In the genomic region with DNA sequence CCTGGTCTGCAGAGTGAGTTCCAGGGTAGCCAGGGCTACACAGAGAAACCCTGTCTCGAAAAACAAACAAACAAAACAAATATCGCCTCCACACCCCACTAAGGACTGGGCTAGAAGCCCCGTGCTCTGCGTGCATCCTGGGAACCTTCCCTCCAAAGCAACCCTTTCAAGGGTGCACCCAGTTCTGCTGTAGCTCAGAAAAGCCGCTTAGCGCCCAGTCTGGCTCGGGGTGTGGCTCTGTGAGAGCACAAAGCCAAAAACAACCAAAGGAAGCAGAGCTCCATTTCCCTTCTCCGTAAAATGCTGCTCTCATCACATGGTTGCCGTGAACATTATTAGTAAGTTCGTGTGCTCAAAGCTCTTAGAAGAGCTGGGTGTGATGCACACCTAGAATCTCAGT, we compare ENCODE assay signal across 7 mouse cellular contexts. TPM values are rescaled to one million over a fixed set of nuclear protein-coding genes. Genes with fewer than 3 reads are reported as not detected.
DNase-seq lines count a peak whose midpoint lies in the region; ATAC-seq and TF ChIP-seq lines count a peak whose summit lies in the region.

No protein-coding gene starts in this region.

- peak; percentile 46 for DNase-seq in ES-CJ7 (ENCODE audit: low read depth, low spot score)
- peak; percentile 31 for DNase-seq in hindbrain, embryonic 11.5 days (ENCODE audit: low spot score)
- peak; percentile 22 for DNase-seq in lung, embryonic 14.5 days
- no peak for DNase-seq in natural killer cell, adult 2 months (ENCODE audit: low spot score in 2 of 2)
- no peak for DNase-seq in gastrocnemius, postnatal 36 days

- WGBS in hindbrain, embryonic 11.5 days: 13% methylated on average over 10 of the region's 10 CpGs
- 12% methylated on average over 10 of the region's 10 CpGs for WGBS in lung, embryonic 14.5 days
- WGBS in stomach, embryonic 14.5 days: 12% methylated on average over 10 of the region's 10 CpGs

- peak overlapping the region; percentile 56; the same call in 1 of the 2 replicates for H3K9ac ChIP-seq in hindbrain, embryonic 11.5 days (ENCODE audit: low read depth, low read length)
- H3K9ac ChIP-seq in lung, embryonic 14.5 days: peak overlapping the region; percentile 58
- 0 out of 2 replicates have a peak overlapping the region, but pooled peaks have one; percentile 25 for H3K9ac ChIP-seq in stomach, embryonic 14.5 days (replicated peaks; ENCODE audit: low read depth, low read length)

- ATAC-seq in hindbrain, embryonic 11.5 days (ENCODE audit: low FRiP score): peak; percentile 25; the same call in 1 of the 2 replicates
- ATAC-seq in lung, embryonic 14.5 days (ENCODE audit: insufficient read depth): peak; percentile 18
- no peak for ATAC-seq in stomach, embryonic 14.5 days (ENCODE audit: insufficient number of reproducible peaks, insufficient read depth, low FRiP score, low read depth)

- no peaks in the 10 kb centered on the region for H3K9me3 ChIP-seq in hindbrain, embryonic 11.5 days (ENCODE audit: control insufficient read depth, low read length)
- no peaks in the 10 kb centered on the region for H3K9me3 ChIP-seq in lung, embryonic 14.5 days (ENCODE audit: low read depth, low read length)
- H3K9me3 ChIP-seq in stomach, embryonic 14.5 days (ENCODE audit: control insufficient read depth, low read depth, low read length): no peaks in the 10 kb centered on the region

- peak overlapping the region; percentile 77 for H3K4me2 ChIP-seq in hindbrain, embryonic 11.5 days (replicated peaks; ENCODE audit: low read depth, low read length)
- H3K4me2 ChIP-seq in lung, embryonic 14.5 days: peak overlapping the region; percentile 92
- peak overlapping the region; percentile 96 for H3K4me2 ChIP-seq in stomach, embryonic 14.5 days (replicated peaks; ENCODE audit: low read depth, low read length)

- no peaks in the 10 kb centered on the region for H3K4me1 ChIP-seq in cortical plate, adult 2 months (ENCODE audit: control insufficient read depth, insufficient read depth, low read length)
- peaks cover 4% of the 10 kb centered on the region; the same call in 1 of the 2 replicates for H3K4me1 ChIP-seq in hindbrain, embryonic 11.5 days (replicated peaks; ENCODE audit: control insufficient read depth, insufficient read depth, low read length)
- no peaks in the 10 kb centered on the region for H3K4me1 ChIP-seq in lung, embryonic 14.5 days (ENCODE audit: insufficient read depth)
- 0 out of 2 replicates have a peak, but pooled peaks cover 3% of the 10 kb centered on the region for H3K4me1 ChIP-seq in stomach, embryonic 14.5 days (ENCODE audit: control insufficient read depth, insufficient read depth, low read length)

- H3K27ac ChIP-seq in cortical plate, adult 2 months (ENCODE audit: insufficient read depth, low read length): no peak overlapping the region
- no peak overlapping the region for H3K27ac ChIP-seq in hindbrain, embryonic 11.5 days (ENCODE audit: low read depth, low read length)
- no peak overlapping the region for H3K27ac ChIP-seq in lung, embryonic 14.5 days (ENCODE audit: low read depth)
- H3K27ac ChIP-seq in stomach, embryonic 14.5 days (ENCODE audit: low read length): no peak overlapping the region

- no peaks in the 10 kb centered on the region for H3K36me3 ChIP-seq in hindbrain, embryonic 11.5 days (ENCODE audit: control insufficient read depth, insufficient read depth, low read length)
- no peaks in the 10 kb centered on the region for H3K36me3 ChIP-seq in lung, embryonic 14.5 days (ENCODE audit: insufficient read depth)
- no peaks in the 10 kb centered on the region for H3K36me3 ChIP-seq in stomach, embryonic 14.5 days (ENCODE audit: control insufficient read depth, insufficient read depth, low read length)

- H3K4me3 ChIP-seq in cortical plate, adult 2 months (ENCODE audit: insufficient read depth, low read length): peak overlapping the region; percentile 49; the same call in 1 of the 2 replicates
- H3K4me3 ChIP-seq in hindbrain, embryonic 11.5 days (ENCODE audit: low read depth, low read length): peak overlapping the region; percentile 49
- H3K4me3 ChIP-seq in lung, embryonic 14.5 days (ENCODE audit: low read depth, low read length): peak overlapping the region; percentile 53
- peak overlapping the region; percentile 50 for H3K4me3 ChIP-seq in stomach, embryonic 14.5 days (ENCODE audit: low read depth, low read length)

- H3K27me3 ChIP-seq in hindbrain, embryonic 11.5 days (ENCODE audit: control insufficient read depth, insufficient read depth, low read length): peaks cover 7% of the 10 kb centered on the region; the same call in 1 of the 2 replicates
- H3K27me3 ChIP-seq in lung, embryonic 14.5 days (ENCODE audit: insufficient read depth, low read length): no peaks in the 10 kb centered on the region
- H3K27me3 ChIP-seq in stomach, embryonic 14.5 days (ENCODE audit: control insufficient read depth, insufficient read depth, low read length): no peaks in the 10 kb centered on the region

- intact Hi-C loops in gastrocnemius, postnatal 36 days (cut with DNase I): no loop called here

- TF ChIP-seq CTCF in cortical plate, adult 2 months (IDR thresholded peaks at IDR 0.05; ENCODE audit: extremely low read depth, insufficient read depth, low read length): no peak
- TF ChIP-seq CTCF in lung, embryonic 14.5 days (IDR thresholded peaks at IDR 0.05; ENCODE audit: low read depth): no peak

- no peak for TF ChIP-seq POLR2A in cortical plate, adult 2 months (IDR thresholded peaks at IDR 0.05; ENCODE audit: extremely low read depth, insufficient read depth, low read length)

RNA-seq across cellular contexts. Expression of a gene that starts 0.5 kb away (rescaled TPM):
- 0.40 and 0.61 TPM in 2 replicates for polyA plus RNA-seq in cortical plate, adult 2 months (2012; rRNA removed)
- polyA plus RNA-seq in hindbrain, embryonic 11.5 days (2014; fragmentation: Nextera tagmentation; extraction: Ambion mirVana): 0.86 and 1.7 TPM in 2 replicates
- polyA plus RNA-seq in lung, embryonic 14.5 days (2014; fragmentation: Nextera tagmentation; extraction: Ambion mirVana): 2.2 and 2.7 TPM in 2 replicates
- polyA plus RNA-seq in stomach, embryonic 14.5 days (2014; fragmentation: Nextera tagmentation; extraction: Ambion mirVana): 0.73 and 1.1 TPM in 2 replicates
- 1 to 10 TPM in 1 of 2 experiments, under 1 TPM in 1; 0.62 to 1.5 TPM for total RNA-seq in gastrocnemius, postnatal 36 days (2021)

RNA-seq across cellular contexts. Expression of a gene that starts 11.9 kb away (rescaled TPM):
- 197 and 210 TPM in 2 replicates for polyA plus RNA-seq in cortical plate, adult 2 months (2012; rRNA removed)
- polyA plus RNA-seq in hindbrain, embryonic 11.5 days (2014; fragmentation: Nextera tagmentation; extraction: Ambion mirVana): 64.7 and 70.6 TPM in 2 replicates
- 85.8 and 92.8 TPM in 2 replicates for polyA plus RNA-seq in lung, embryonic 14.5 days (2014; fragmentation: Nextera tagmentation; extraction: Ambion mirVana)
- 81.9 and 88.1 TPM in 2 replicates for polyA plus RNA-seq in stomach, embryonic 14.5 days (2014; fragmentation: Nextera tagmentation; extraction: Ambion mirVana)
- 10 to 100 TPM; 24.4 to 31.6 TPM for total RNA-seq in gastrocnemius, postnatal 36 days (2021)

RNA-seq across cellular contexts. Expression of a gene that starts 32.1 kb away (rescaled TPM):
- 72.3 and 81.3 TPM in 2 replicates for polyA plus RNA-seq in cortical plate, adult 2 months (2012; rRNA removed)
- 8.2 and 8.5 TPM in 2 replicates for polyA plus RNA-seq in hindbrain, embryonic 11.5 days (2014; fragmentation: Nextera tagmentation; extraction: Ambion mirVana)
- 0.26 TPM in 1 of 2 replicates, not detected in the other for polyA plus RNA-seq in lung, embryonic 14.5 days (2014; fragmentation: Nextera tagmentation; extraction: Ambion mirVana)
- 2.2 and 3.8 TPM in 2 replicates for polyA plus RNA-seq in stomach, embryonic 14.5 days (2014; fragmentation: Nextera tagmentation; extraction: Ambion mirVana)
- total RNA-seq in gastrocnemius, postnatal 36 days (2021): not detected

RNA-seq across cellular contexts. Expression of a gene that starts 50.7 kb away (rescaled TPM):
- polyA plus RNA-seq in cortical plate, adult 2 months (2012; rRNA removed): 41.4 and 44.7 TPM in 2 replicates
- 23.7 and 24.2 TPM in 2 replicates for polyA plus RNA-seq in hindbrain, embryonic 11.5 days (2014; fragmentation: Nextera tagmentation; extraction: Ambion mirVana)
- 34.7 and 39.4 TPM in 2 replicates for polyA plus RNA-seq in lung, embryonic 14.5 days (2014; fragmentation: Nextera tagmentation; extraction: Ambion mirVana)
- 40.0 and 45.5 TPM in 2 replicates for polyA plus RNA-seq in stomach, embryonic 14.5 days (2014; fragmentation: Nextera tagmentation; extraction: Ambion mirVana)
- total RNA-seq in gastrocnemius, postnatal 36 days (2021): 10 to 100 TPM; 21.8 to 26.8 TPM

RNA-seq across cellular contexts. Expression of a gene that starts 53.5 kb away (rescaled TPM):
- 17.0 and 18.6 TPM in 2 replicates for polyA plus RNA-seq in cortical plate, adult 2 months (2012; rRNA removed)
- polyA plus RNA-seq in hindbrain, embryonic 11.5 days (2014; fragmentation: Nextera tagmentation; extraction: Ambion mirVana): 18.6 and 20.7 TPM in 2 replicates
- polyA plus RNA-seq in lung, embryonic 14.5 days (2014; fragmentation: Nextera tagmentation; extraction: Ambion mirVana): 17.2 and 19.4 TPM in 2 replicates
- polyA plus RNA-seq in stomach, embryonic 14.5 days (2014; fragmentation: Nextera tagmentation; extraction: Ambion mirVana): 13.6 and 15.7 TPM in 2 replicates
- 1 to 10 TPM; 1.4 to 1.5 TPM for total RNA-seq in gastrocnemius, postnatal 36 days (2021)

Comparison
In these comparisons a context has a peak if more than half of its experiments do, and no peak if none do; other contexts are left out.
1. DNase-seq: peak in ES-CJ7 (single experiment), hindbrain, embryonic 11.5 days (single experiment) and lung, embryonic 14.5 days (single experiment); none in natural killer cell, adult 2 months (0 of 2) and gastrocnemius, postnatal 36 days (0 of 2).
2. Peak in every context shown above with its lines, with median percentiles within 50 percentile points of each other: H3K4me3 ChIP-seq, H3K4me2 ChIP-seq and H3K9ac ChIP-seq.